Mouse (Mus musculus) intestine, postnatal 0 days (tissue): ENCODE measurements at regions not wholly inside any gene's neighbourhood (a gene's known extent, or its start where the extent isn't known, plus 50 kb on each side); places are given as distances from the start of the nearest gene placed in this dataset.
"Not testable (repeated sequence)": the region's sequence is repeated elsewhere in the genome, so short reads cannot be mapped to it uniquely, and the experiment has no call there.

Source experiments
- ATAC-seq: fragments of 200-750 bp; cut with Nextera tagmentation; 2 replicates; pipeline ENCODE4 v1.8.0; 2017; ENCODE audit warnings: mild to moderate bottlenecking, moderate TSS enrichment, moderate library complexity
- H3K27ac ChIP-seq: fragments of 300-500 bp; sonication (generic); 2 replicates; pipeline ENCODE4 v1.5.1; 2014; ENCODE audit warnings: mild to moderate bottlenecking, low read depth, low read length, moderate library complexity
- H3K27me3 ChIP-seq: fragments of 300-500 bp; sonication (generic); replicated peaks from 2 replicates; pipeline ENCODE4 v1.6.1; 2014; ENCODE audit warnings: low read length, mixed read lengths; ENCODE audit not compliant: control insufficient read depth, insufficient read depth
- H3K36me3 ChIP-seq: fragments of 300-500 bp; sonication (generic); 2 replicates; pipeline ENCODE4 v1.6.1; 2014; ENCODE audit warnings: mild to moderate bottlenecking, moderate library complexity; ENCODE audit not compliant: control insufficient read depth, insufficient read depth
- H3K4me1 ChIP-seq: fragments of 300-500 bp; sonication (generic); replicated peaks from 2 replicates; pipeline ENCODE4 v1.6.1; 2014; ENCODE audit warnings: antibody characterized with exemption, low read length, mixed read lengths; ENCODE audit not compliant: control insufficient read depth, insufficient read depth
- H3K4me2 ChIP-seq: fragments of 300-500 bp; sonication (generic); replicated peaks from 2 replicates; pipeline ENCODE4 v1.6.1; 2014; ENCODE audit warnings: low read depth, mild to moderate bottlenecking, moderate library complexity
- H3K4me3 ChIP-seq: fragments of 300-500 bp; sonication (generic); 2 replicates; pipeline ENCODE4 v1.5.1; 2014; ENCODE audit warnings: low read depth, low read length
- H3K9ac ChIP-seq: fragments of 300-500 bp; sonication (generic); 2 replicates; pipeline ENCODE4 v1.6.1; 2014; ENCODE audit warnings: mild to moderate bottlenecking, low read depth, low read length
- H3K9me3 ChIP-seq: fragments of 300-500 bp; sonication (generic); 2 replicates; pipeline ENCODE4 v1.6.1; 2016; ENCODE audit warnings: mixed run types; ENCODE audit not compliant: control insufficient read depth
- CTCF ChIP-seq: sonication (generic); IDR thresholded peaks from 2 replicates; pipeline ENCODE4 v1.5.1; 2016; ENCODE audit warnings: low read depth, mild to moderate bottlenecking, control low read depth, antibody characterized with exemption, moderate library complexity
- WGBS: fragments of 180-500 bp; shearing (Covaris S2); extraction: QIAGEN DNeasy Blood & Tissue Kit; methylation state at CpG from one replicate; pipeline ENCODE4 v1.1.7; 2014; 5-methylcytosine and 5-hydroxymethylcytosine counted together

GRCm38 (mm10) chr1:64413181-64413560, 119.3 kb upstream of the Creb1 start:
- H3K36me3 ChIP-seq, result no peaks in the 10 kb centered on the region
- no peak overlapping the region for H3K4me2 ChIP-seq
- no peak overlapping the region for H3K27ac ChIP-seq
- no peaks in the 10 kb centered on the region for H3K27me3 ChIP-seq
- H3K4me3 ChIP-seq, result no peak overlapping the region
- no peak for ATAC-seq
- TF ChIP-seq CTCF, result no peak
- no peak overlapping the region for H3K9ac ChIP-seq
- H3K4me1 ChIP-seq, result no peaks in the 10 kb centered on the region
- WGBS, result 78% methylated on average over 4 of the region's 4 CpGs
- H3K9me3 ChIP-seq, result no peaks in the 10 kb centered on the region

GRCm38 (mm10) chr1:64412481-64413180, 119.8 kb upstream of the Creb1 start:
- no peak overlapping the region for H3K27ac ChIP-seq
- ATAC-seq, result no peak
- H3K9ac ChIP-seq, result no peak overlapping the region
- H3K36me3 ChIP-seq, result no peaks in the 10 kb centered on the region
- H3K4me1 ChIP-seq, result no peaks in the 10 kb centered on the region
- H3K27me3 ChIP-seq, result no peaks in the 10 kb centered on the region
- no peak overlapping the region for H3K4me2 ChIP-seq
- TF ChIP-seq CTCF, result no peak
- 73% methylated on average over 10 of the region's 10 CpGs for WGBS
- no peaks in the 10 kb centered on the region for H3K9me3 ChIP-seq
- H3K4me3 ChIP-seq, result no peak overlapping the region

- ATAC-seq, result no peak
- H3K27ac ChIP-seq, result no peak overlapping the region
- no peaks in the 10 kb centered on the region for H3K9me3 ChIP-seq
- no peaks in the 10 kb centered on the region for H3K4me1 ChIP-seq
- no peaks in the 10 kb centered on the region for H3K36me3 ChIP-seq
- H3K27me3 ChIP-seq, result no peaks in the 10 kb centered on the region
- no peak overlapping the region for H3K4me3 ChIP-seq
- WGBS, result 76% methylated on average over 4 of the region's 4 CpGs
- TF ChIP-seq CTCF, result no peak
- no peak overlapping the region for H3K9ac ChIP-seq
- no peak overlapping the region for H3K4me2 ChIP-seq
These were observed 120.5 kb upstream of the Creb1 start for GRCm38 (mm10) chr1:64411851-64412480.

GRCm38 (mm10) chr1:64408807-64409582, 123.5 kb upstream of the Creb1 start:
- Histone ChIP-seq H3K27ac (no peak overlapping the region), H3K4me1 (no peaks in the 10 kb centered on the region), H3K9me3 (no peaks in the 10 kb centered on the region), H3K4me2 (no peak overlapping the region), H3K4me3 (no peak overlapping the region), H3K9ac (no peak overlapping the region), H3K36me3 (no peaks in the 10 kb centered on the region), H3K27me3 (no peaks in the 10 kb centered on the region)
- TF ChIP-seq CTCF, result no peak
- 77% methylated on average over 4 of the region's 4 CpGs for WGBS
- no peak for ATAC-seq

- no peak for ATAC-seq
- Histone ChIP-seq H3K9ac (no peak overlapping the region), H3K4me3 (no peak overlapping the region), H3K9me3 (no peaks in the 10 kb centered on the region), H3K27ac (no peak overlapping the region), H3K36me3 (no peaks in the 10 kb centered on the region), H3K4me1 (no peaks in the 10 kb centered on the region), H3K4me2 (no peak overlapping the region), H3K27me3 (no peaks in the 10 kb centered on the region)
- TF ChIP-seq CTCF, result no peak
- 39% methylated on average over 8 of the region's 8 CpGs for WGBS
These were observed 140.9 kb upstream of the Creb1 start for GRCm38 (mm10) chr1:64391525-64391924.

GRCm38 (mm10) chr1:64381264-64381663, 151.2 kb upstream of the Creb1 start:
- Histone ChIP-seq H3K27me3 (no peaks in the 10 kb centered on the region), H3K4me1 (no peaks in the 10 kb centered on the region), H3K4me3 (no peak overlapping the region), H3K36me3 (no peaks in the 10 kb centered on the region), H3K9ac (no peak overlapping the region), H3K9me3 (no peaks in the 10 kb centered on the region), H3K4me2 (no peak overlapping the region), H3K27ac (no peak overlapping the region)
- no peak for ATAC-seq
- WGBS, result 17% methylated on average over 6 of the region's 6 CpGs
- TF ChIP-seq CTCF, result no peak

GRCm38 (mm10) chr1:64376426-64376825, 156.0 kb upstream of the Creb1 start:
- not testable (repeated sequence) for H3K9me3 ChIP-seq, H3K4me2 ChIP-seq, H3K4me1 ChIP-seq, H3K9ac ChIP-seq, H3K4me3 ChIP-seq, H3K27ac ChIP-seq, H3K36me3 ChIP-seq, ATAC-seq, H3K27me3 ChIP-seq
- WGBS, result 73% methylated on average over 1 of the region's 1 CpGs
